Mouse (Mus musculus) WW6 (cell line): ENCODE results near the gene Sec14l3.

Experiments
- DNase-seq: peaks from one replicate; pipeline ENCODE4 v3.0.0-alpha.2; 2013; ENCODE audit warnings: low read depth, low spot score

The Sec14l3 gene

DNA sequence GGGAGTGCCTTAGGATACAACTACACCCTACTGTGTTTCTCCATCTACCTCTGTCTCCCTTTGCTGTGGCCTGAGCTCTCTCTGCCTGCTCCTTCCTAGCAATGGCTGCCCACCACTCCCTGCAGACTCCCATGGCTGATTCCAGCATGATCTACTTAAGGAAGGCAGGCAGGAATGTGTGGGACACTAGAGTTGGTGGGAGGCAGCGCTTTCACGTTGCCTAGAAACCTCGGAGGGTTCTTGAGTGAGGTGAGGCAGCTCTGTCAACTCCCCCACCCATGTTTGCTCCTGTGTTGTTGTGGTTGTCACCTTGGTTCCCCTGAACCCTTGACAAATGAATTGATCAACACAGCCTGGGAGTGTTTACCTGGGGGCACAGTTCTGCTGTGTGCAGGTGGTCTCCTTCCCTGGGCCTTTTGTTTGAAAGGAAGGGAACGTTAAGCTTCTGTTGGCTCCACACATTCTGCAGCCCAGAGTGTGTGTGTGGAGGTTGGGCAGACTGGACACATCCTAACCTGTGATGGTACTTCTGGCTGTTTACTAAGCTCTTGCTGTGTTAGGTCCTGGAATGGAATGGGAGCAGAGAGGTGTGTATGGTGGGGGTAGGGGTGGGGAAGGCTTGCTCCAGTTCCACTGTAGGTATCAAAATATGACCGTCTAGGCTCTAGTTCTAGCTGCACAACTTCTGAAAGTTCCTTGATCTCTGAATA lies 3.6 kb upstream of the Sec14l3 start:
- DNase-seq = no peak

DNA sequence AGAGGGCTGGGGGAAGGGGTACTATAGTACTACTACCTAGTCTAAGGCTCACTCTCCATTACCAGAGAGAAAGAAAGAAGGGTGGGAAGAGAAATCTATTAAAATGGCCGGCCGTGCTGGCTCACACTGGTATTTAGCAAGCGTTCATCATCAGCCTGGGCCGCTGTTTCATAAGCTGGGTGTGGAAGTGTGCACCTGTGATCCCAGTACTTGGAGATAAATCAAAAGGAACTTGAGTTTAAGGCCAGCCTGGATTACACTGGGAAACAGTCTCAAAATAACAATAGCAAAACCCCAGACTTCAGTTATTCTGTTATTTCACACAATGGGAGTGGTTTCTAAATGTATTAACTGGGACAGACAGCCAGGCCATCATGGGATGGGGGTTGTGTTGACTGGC lies 2.1 kb upstream of the Sec14l3 start:
- no peak for DNase-seq

DNA sequence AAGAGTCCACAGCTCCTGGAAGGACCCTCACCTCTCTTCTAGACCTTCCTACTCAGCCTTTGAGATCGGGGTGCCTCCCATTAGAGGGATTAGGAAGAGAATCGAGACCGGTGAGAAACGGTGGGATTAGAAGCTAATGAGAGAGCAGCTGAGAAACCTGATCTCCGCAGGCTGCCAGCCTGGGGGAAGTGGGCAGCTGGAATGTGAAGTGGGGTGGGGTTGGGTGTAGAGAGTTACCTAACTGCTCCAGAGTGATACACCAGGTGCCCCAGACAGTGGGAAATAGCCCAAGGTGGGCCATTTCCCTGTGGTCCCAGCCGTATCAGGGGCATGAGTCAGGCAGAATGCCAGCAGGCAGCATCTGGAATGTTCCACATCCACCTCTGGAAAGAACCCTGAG lies 1.7 kb upstream of the Sec14l3 start:
- no peak for DNase-seq

DNA sequence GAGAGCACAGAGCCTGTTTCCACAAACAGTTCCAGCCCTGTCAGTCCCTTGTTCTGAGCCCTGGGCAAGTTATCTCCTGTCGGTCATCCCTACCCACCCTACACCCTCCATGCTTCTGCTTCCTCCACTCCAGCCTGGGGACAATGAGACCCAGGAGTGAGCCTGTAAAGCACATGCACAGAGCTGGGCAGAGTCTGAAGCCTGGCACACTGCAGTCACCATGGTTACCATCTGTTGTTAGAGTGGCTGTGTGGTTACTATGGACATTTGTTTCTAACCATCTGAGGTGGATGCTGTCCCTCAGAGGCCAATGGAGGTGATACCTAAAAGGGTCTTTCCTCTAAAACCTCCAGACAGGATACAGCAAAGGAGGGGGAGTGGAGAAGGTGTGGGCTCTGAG lies 5.0 kb downstream of the Sec14l3 start:
- no peak for DNase-seq

DNA sequence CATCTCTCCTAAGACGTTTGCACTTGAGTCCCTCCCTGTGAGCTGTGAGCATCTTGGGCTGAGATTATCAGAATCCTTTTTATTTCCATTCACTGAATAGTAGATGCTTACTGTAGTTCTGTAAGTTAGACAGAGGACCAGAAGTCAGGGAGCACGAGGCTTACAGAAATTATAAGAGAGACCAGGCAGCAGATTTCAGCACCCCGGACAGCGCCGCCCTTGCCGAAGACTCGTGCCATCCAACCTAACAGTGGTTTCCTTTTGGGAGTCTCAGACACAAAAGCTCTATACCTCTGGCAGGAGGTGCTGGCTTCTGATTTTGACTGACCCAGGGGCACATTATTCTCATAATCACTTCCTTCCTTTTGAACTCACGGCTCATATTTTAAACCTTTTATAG lies 12.0 kb downstream of the Sec14l3 start:
- DNase-seq = no peak

DNA sequence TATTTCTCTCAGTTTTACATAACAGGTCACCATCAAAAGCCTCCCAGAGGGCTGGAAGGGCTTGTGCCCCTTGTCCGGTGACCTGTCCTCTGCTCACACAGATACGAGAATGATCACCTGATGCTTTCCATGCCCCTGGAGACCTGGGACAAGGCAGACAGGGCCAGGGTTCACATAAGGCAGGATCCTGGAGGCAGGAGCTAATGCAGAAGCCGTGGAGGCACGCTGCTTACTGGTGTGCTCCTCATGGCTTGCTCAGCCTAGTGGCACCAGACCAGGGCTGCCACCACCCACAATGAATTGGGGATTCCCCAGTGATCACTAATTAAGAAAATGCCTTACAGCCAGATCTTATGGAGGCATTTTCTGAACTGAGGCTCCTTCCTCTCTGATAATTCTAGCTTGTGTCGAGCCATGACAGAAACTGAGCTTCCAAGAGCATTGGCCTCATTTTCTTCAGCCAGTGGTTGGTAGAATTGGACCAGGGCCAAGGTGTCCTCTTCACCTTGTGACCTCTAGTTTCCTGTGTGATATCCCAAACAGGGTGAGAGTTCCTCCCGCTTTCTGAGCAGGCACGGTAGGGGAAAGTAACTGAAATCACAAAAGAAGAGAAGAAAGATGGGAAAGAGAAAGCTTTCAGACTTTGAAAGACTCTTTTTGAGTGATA lies 13.8 kb downstream of the Sec14l3 start:
- DNase-seq = no peak

DNA sequence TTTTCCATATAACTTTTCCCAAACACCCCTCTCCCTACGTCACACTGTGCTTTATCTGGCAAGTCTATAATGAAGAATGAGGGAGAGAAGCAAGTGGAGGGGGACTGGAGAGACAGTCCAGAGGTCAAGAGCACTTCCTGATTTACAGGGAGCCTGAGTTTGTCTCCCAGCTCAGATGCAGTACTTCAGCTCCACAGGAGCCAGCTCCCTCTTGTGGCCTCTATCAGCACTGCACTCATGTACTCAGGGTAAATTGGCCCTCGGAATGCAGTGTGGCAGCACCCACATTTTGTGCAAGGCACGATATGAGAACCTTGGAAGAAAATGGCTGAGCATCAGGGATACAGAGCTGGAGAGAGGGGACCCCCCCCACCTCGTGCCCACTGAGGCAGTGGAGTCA lies 15.6 kb downstream of the Sec14l3 start:
- peak; percentile 57 for DNase-seq

DNA sequence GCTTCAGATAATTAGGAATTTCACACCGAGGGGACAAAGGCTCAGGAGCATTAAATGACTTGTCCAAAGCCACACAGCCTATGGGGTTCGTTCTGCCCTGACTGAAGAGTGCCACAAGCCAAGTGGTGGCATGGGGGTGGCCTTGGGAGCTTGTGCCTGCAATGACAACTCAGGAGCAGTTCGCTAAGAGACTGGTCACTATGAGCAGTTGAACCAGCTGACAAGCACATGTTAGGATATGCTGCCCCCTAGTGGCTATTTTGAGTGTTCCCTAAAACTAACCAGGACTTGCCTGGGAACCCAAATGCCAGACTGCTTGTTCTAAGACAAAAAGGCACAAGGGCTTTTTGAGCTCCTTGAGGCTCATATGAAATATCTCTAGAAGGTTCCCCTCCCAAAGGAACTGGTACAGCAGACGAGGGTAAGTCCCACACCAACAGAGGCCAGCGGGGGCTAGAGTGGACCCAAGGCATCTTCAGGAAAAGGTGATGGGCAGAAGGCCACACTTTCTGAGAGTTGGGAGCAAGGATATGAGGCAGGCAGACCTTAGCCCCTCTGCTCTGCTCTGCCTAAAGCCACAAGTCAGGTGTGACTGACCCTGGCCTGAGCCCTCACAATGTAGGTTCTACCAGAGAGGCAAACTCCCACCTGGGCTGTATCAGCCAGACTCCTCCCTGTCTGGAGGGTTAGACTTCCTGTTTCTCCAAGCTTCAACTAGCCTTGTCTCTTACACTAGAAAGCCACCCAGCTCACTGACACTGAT lies 18.9 kb downstream of the Sec14l3 start:
- peak; percentile 58 for DNase-seq

DNA sequence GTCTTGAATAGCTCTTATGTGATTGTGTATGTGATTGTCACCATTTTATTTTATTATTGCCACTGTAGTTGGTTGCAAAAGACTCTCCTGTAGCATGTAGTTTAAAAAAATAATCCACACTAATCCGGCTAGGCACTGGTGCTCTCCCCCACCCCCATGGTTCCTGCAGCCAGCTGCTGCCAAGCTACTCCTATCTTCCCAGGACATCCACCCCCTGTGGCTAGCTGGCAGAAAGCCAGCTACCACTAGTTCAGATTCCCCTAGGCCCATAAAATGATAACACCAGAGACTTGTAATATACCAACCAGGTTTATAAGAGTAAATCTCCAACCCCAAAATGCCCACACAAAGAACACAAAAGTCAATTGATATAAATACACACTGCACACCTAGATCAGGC lies 21.6 kb downstream of the Sec14l3 start:
- no peak for DNase-seq

DNA sequence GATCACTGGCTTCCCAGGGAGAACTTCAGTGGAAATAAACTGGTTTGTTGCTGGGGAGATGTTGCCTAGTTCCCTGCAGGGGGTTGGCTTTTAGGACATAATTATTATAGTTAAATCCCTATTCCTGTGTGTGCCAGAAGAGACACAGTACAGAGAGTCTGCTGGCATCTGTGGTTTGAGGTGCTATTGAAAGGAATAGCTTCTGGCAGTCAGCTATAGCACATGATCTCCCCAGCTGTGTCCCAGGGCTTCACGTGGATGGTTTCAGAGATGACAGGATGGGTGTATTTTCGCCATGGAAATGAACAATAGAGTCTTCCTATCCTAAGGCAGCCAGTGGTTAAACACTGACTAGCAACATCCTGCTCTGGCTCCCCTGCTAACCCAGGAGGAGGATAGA lies 22.6 kb downstream of the Sec14l3 start:
- DNase-seq = no peak

DNA sequence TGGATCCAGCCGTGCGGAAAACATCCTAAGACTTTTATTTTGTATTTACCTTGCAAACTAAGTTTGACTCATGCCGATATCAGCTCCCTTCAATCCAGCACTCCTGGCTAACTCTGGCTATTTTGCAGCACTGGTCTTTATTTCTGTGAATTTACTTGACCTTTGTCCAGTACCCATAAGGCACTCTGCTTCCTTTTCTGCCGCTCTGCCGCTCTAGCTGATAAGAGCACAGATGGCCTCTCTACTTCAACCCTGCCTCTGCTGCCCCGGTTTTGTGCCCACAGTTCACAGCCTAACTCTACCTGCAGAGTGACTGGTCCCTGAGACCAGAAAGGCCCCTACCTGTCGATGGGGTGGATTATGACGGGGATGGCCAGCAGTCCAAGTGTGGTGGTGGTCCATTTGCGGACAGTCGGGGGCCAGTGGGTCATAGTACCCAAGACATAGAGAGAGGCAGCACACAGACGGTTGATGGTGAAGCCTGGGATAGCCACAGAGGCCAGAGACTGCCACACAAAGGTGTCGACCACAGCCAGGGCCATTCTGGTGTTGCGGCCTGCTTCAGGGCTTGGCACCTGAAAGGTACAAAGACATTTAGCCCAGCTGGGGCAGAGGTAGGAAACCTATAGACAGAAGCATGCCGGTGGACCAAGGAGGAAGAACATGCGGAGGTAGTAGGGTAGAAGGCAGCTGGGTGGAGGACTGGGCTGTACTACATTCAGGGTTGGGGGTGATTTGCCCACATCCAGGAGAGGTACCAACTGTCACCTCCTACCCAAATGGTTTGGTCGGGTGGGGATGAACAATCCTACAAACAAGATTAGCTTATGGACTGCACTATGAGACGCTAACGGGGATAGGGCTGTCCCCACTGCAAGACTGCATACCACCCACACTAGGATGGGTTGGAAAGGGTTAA lies 29.1 kb downstream of the Sec14l3 start:
- peak; percentile 34 for DNase-seq

DNA sequence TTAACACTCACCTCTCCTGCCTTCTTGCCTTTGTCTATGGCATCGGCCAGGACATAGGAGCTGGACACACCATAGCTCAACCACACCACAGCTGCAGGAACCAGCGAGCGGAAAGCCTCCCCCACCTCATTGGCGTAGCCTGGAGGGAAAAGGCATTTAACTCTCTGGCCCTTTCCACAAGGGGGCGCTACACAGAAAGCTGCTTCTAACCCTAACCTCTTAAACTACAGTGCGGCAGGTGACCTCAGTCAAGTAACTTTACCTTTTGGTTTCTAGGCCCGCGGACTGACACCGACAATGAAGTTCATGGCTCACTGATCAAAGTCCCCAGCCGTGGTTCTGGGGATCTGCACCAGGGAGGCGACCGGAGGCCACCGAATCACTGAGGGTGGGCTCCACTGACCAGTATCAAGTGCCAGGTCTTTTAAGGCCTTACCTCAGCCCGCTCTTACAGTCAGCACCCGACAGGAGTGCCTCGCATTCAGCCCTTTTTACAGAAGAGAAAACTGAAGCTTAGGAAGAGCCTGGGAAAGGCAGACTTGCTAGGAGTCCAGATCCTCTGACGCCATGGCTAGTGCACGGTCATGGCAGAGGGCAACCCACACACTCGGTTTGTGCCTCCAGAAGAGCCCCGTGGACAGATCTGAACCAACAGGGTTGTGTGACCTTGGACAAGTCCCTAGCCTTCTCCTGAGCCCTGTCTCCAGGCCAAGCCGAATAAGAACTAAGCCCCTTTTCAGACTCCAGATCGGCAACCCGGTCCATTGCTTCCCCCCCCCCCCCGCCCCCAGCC lies 29.9 kb downstream of the Sec14l3 start:
- peak; percentile 87 for DNase-seq

DNA sequence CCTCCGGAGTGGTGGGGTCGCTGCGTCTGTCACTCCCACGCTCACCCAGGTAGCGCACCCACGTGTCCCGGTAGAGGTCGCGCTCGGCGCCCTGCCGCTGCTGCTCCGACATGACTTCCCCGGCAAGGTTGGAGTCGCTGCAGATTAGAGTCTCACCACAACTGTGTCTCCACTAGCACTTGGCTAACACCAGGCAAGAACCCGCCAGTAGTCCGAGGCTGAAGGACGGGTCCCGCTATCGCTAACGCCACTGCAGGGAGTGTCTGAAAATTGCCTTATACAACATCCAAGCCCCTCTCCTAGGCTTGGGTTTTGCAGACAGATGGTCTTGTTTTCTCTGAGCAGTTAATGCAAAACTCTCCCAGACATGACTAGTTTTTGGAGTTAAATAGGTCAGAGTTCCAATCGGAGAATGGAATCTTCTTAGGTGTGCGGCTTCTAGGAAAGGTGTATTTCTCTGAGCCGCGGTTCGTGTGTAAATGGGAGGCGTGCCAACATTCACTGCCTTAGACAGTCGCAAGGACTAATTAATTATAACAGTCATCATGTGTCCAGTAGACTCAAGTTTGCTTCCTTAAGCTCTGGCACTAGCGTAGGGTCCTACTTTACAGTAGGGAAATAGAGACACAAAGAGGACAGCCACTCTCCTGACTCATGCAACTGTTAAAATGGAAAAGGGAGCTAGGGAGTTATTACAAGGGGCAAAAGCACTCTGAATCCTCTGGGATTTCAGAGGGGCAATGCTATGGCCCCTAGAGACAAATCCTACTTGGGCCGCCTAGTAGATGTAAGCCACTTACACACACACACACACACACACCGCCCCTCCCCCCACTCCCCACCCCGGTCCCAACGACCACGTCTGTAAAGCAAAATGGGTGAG lies 30.8 kb downstream of the Sec14l3 start, which contains the start of gene Mtfp1:
Mtfp1 (minus strand) TSS at position 275 of the 883 bp plus-strand sequence.
- no peak for DNase-seq

DNA sequence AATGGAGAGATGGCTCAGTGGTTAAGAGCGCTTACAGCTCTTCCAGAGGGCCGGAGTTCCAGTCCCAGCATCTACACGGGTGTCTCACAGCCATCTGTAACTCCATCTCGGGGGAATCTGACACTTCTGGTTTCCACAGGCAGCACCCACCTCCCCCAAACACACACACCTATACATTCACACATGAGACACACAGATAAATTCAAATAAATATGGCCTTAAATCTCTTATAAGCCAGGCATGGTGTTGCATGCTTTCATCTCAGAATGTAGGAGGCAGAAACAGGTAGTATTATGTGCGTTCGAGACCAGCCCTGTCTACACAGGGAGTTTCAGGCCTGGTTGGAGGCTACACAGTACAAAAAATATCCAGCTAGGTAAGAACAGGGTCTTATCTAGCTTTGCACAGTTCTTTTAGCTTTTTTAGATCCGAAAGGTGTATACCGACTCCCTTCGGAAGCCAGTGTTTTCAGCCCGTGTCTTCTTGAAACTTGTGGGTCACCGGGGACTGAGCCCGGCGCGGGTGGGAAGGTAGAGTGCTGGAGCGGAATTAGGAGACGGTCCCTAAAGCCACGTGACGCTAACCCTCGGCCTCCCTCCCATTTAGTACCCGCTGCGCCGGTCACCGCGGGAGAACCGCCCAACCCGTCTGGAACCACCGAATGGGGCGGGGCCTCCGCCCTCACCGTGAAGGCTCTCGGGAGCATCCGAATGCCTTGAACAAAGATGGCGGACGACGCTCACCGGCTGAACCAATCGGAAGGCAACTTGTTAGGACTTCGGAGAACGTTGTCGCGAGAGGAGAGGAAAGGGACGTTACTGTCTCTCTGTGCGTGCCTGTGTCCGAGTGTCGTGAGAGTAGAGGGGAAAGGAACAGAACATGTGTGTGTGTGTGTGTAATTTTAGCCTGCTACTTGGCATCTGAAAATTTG lies 31.7 kb downstream of the Sec14l3 start:
- peak; percentile 100 for DNase-seq

DNA sequence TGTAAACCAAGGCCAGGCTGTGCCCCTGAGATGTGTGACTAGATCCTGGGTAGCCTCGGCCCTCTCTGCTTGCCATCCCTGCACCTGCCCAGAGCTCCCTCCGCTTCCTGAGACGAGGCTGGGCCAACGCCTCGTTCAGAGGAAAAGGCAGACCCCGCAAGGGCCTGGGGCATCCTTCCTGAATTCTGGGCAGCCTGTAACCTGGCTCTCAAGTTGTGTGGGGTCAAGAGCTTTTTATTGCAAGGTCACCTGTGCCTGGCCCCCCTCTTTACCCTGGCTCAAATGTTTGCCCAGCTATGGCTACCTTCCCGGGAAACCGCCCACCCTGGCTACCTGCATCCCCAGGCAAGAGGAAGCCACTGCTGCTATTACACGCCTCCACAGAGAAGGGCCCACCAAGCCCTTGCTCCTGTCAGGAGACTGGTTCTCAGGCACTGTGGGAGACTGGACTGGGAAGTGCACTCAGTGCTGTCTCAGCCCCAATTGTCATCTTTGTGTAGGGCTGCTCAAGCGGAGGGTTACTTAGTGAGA lies 32.5 kb downstream of the Sec14l3 start:
- DNase-seq = no peak

DNA sequence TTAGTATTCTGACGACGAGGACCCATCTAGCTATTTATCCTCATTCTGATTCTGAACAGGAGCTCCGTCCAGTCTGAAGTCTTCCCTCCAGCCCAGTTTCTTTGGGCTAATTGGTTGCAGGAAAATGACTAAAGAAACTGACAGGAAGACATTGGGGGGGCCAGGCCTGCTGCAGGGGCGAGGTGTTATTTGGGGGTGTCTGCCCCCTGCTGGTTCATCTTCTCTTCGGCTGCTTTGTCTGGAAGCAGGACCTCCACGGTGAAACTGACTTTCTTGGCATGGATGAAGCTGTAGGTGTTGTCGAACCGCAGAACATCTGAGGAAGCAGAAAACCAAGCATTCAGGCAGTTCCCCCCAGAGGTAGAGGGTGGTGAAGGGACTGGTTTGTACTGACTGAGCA lies 33.5 kb downstream of the Sec14l3 start:
- DNase-seq = no peak

DNA sequence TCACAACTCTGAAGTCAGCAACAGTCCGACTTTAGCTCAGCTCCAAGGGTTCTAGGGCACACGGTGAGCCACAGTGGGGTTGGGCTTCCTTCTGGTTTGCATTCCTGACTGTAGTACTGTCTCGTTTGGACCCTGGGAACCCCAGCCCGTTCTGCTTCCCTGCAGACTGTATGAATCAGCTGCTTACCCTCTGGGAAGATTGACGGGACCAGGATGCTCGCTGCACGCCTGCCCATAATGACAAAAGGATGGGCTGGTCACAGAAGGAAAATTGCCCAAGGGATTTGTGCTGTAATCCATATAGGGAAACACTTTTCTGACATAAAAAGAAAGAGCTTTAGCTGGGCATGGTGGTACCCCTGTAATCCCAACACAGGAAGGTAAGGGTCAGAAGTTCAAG lies 34.2 kb downstream of the Sec14l3 start:
- DNase-seq = no peak

DNA sequence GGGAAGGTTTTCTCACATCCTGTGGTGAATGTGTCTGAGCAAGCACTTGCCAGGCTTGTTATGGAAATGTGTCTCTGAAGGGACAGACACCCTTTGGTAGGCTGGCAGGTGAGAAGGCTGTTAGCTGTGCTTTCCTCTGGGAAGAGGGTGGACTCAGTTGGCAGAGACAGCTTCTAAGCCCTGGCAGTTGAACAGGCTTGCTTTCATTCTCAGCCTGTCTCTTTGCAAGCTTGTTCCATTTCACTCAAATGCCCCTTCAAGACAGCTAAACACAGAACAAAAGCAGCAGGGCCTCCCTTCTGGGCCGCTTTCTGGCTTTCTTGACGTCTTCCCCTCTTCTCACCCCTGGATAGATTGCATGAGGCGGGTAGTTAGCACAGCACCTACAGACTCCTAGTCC lies 34.8 kb downstream of the Sec14l3 start:
- DNase-seq = no peak
